Comparison of ENCODE assay signal across 8 mouse cellular contexts in genomic region chr15:81810671-81811598, GRCm38 (mm10). TPM values are rescaled to one million over a fixed set of nuclear protein-coding genes. Genes with fewer than 3 reads are reported as not detected.
A peak's percentile ranks its signal among the peaks of the same experiment; 100 is the strongest.
DNase-seq lines count a peak whose midpoint lies in the region; ATAC-seq and TF ChIP-seq lines count a peak whose summit lies in the region.

No protein-coding gene starts in this region.

- CTCF ChIA-PET in Patski (lab: Charles Lee): interaction anchor here (1.0 to 1.2 kb wide), 2 partner anchors 28 to 59 kb away, joined by 3 read pairs; no protein-coding TSS in a partner anchor

- peak; percentile 89 for ATAC-seq in Patski
- ATAC-seq in hindbrain, embryonic 13.5 days (ENCODE audit: low FRiP score): peak; percentile 100

- H3K9me3 ChIP-seq in hindbrain, embryonic 13.5 days: no peaks in the 10 kb centered on the region

- H3K4me3 ChIP-seq in hindbrain, embryonic 13.5 days: peak overlapping the region; percentile 76

- in situ Hi-C loops in Patski (cut with MboI; ENCODE audit: low pct_unique_long_range_greater_than_20kb): no loop called here

- WGBS in hindbrain, embryonic 13.5 days: under 1% methylated on average over 82 of the region's 89 CpGs

- POLR2A ChIA-PET in Patski (lab: Charles Lee): interaction anchor here (0.6 to 1.5 kb wide), 5 partner anchors 9 to 66 kb away, joined by 3 to 4 read pairs (median 3); partner anchors contain the start of genes Rangap1, Tef, Tob2 and Zc3h7b

- peak overlapping the region; percentile 91 for H3K9ac ChIP-seq in hindbrain, embryonic 13.5 days

- H3K36me3 ChIP-seq in hindbrain, embryonic 13.5 days: peaks cover 12% of the 10 kb centered on the region

- peak overlapping the region; percentile 82 for H3K4me2 ChIP-seq in hindbrain, embryonic 13.5 days

- H3K27me3 ChIP-seq in Patski: no peaks in the 10 kb centered on the region
- no peaks in the 10 kb centered on the region for H3K27me3 ChIP-seq in hindbrain, embryonic 13.5 days

- H3K27ac ChIP-seq in hindbrain, embryonic 13.5 days: peak overlapping the region; percentile 88

- TF ChIP-seq CTCF in Patski (IDR thresholded peaks at IDR 0.05): no peak

- DNase-seq in Patski (ENCODE audit: low read depth, low spot score): peak; percentile 92
- peak; percentile 99 to 100 for DNase-seq in cerebellum, postnatal 14 days
- DNase-seq in frontal cortex, postnatal 14 days (ENCODE audit: low spot score in 2 of 2): peak; percentile 96 to 98
- peak; percentile 94 to 95 for DNase-seq in layer of hippocampus, postnatal 25 days (ENCODE audit: extremely low spot score in 1 of 2, low spot score in 1 of 2)
- peak; percentile 99 for DNase-seq in lung, postnatal 25 days (ENCODE audit: low spot score)
- DNase-seq in retina, embryonic 14.5 days (ENCODE audit: low spot score): peak; percentile 99
- peak; percentile 99 for DNase-seq in thymus, postnatal 4 days

- peaks cover 44% of the 10 kb centered on the region for H3K4me1 ChIP-seq in hindbrain, embryonic 13.5 days (replicated peaks)

RNA-seq across cellular contexts. Expression of gene Tef, which starts 8.7 kb away (rescaled TPM):
- 61.5 TPM for polyA plus RNA-seq in Patski (2021)
- polyA plus RNA-seq in hindbrain, embryonic 13.5 days (2015; fragmentation: Nextera tagmentation; extraction: Ambion mirVana): 22.3 and 22.4 TPM in 2 replicates
- 100 to 1,000 TPM; 237 to 266 TPM for total RNA-seq in layer of hippocampus, postnatal 25 days (2021)

RNA-seq across cellular contexts. Expression of gene Tob2, which starts 47.7 kb away (rescaled TPM):
- 27.3 TPM for polyA plus RNA-seq in Patski (2021)
- 15.6 and 15.7 TPM in 2 replicates for polyA plus RNA-seq in hindbrain, embryonic 13.5 days (2015; fragmentation: Nextera tagmentation; extraction: Ambion mirVana)
- 10 to 100 TPM; 27.7 to 34.1 TPM for total RNA-seq in layer of hippocampus, postnatal 25 days (2021)

Comparison
In these comparisons a context has a peak if more than half of its experiments do, and no peak if none do; other contexts are left out.
1. Peak in every context shown above with its lines: DNase-seq, ATAC-seq, H3K4me3 ChIP-seq and H3K27ac ChIP-seq.